Mouse (Mus musculus) spleen, adult 2 months (tissue): ENCODE data around the gene Jakmip3.

Experiments
- CTCF ChIP-seq: fragments of 200-500 bp; IDR thresholded peaks from 2 replicates; pipeline ENCODE4 v1.5.1; 2011; ENCODE audit warnings: mild to moderate bottlenecking, inconsistent platforms; ENCODE audit not compliant: insufficient read depth, insufficient read length, insufficient replicate concordance; ENCODE audit errors: extremely low read depth
- POLR2A ChIP-seq: fragments of 200-500 bp; IDR thresholded peaks from 2 replicates; pipeline ENCODE4 v1.6.1; 2011; ENCODE audit warnings: low read depth, low read length, inconsistent platforms

GRCm38 (mm10) chr7:139125881-139126280 lies 185.4 kb downstream of the Jakmip3 start:
- TF ChIP-seq POLR2A (no peak), CTCF (no peak)
